Mouse (Mus musculus) forelimb bud, embryonic 11.5 days (tissue): ENCODE data around the gene Gm3558.
"Not testable (repeated sequence)": the region's sequence is repeated elsewhere in the genome, so short reads cannot be mapped to it uniquely, and the experiment has no call there.

Source experiments
- DNase-seq: peaks from one replicate; pipeline ENCODE4 v3.0.0-alpha.2; 2012; ENCODE audit warnings: low read depth, low spot score

Gm3558 gene

DNA sequence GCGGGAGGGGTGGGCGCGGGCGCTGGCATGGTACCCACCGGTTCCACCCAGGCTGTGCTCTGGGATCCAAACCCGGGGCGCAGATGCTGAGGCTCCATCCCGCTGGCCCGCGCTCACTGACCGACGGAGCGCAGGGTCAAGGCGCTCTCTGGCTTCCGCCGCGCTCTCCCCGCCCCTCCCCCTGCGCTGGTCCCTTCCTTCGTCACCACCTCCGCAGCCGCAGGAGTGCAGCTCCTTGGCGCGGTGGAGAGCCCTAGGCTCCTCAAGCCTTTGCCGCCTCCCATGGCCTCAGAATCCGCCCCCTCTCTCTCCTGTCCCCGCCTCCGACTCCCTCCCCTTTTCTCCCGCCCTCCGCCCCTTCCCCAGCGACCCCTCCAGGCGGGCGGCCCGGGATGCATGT, at the start of gene Gm3558:
Gene Gm3558, minus strand, starts transcription at position 185 of the 400 bp plus-strand sequence.
- DNase-seq, result not testable (repeated sequence)

DNA sequence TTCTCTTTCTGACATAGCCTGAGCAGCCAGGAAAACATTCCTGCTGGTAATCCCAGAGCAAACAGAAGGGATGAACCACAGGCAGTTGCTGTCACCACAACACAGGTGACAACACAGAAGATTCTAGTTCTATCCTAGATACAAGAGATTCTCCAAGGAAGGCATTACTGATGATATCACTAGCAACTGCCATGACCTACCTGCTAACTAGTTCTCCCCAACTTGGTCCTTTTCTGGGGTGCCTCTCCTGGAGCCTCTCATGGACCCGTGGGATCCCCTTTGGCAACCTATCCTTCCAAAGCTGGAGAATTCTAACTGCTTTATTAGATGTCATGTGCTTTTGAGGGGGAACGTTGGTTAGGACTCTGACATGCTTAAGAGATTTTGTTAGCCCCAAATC, 27.1 kb upstream of the Gm3558 start, which contains the start of gene Gm10338:
Gene Gm10338, minus strand, starts transcription at position 101 of the 400 bp plus-strand sequence.
- DNase-seq, result not testable (repeated sequence)

DNA sequence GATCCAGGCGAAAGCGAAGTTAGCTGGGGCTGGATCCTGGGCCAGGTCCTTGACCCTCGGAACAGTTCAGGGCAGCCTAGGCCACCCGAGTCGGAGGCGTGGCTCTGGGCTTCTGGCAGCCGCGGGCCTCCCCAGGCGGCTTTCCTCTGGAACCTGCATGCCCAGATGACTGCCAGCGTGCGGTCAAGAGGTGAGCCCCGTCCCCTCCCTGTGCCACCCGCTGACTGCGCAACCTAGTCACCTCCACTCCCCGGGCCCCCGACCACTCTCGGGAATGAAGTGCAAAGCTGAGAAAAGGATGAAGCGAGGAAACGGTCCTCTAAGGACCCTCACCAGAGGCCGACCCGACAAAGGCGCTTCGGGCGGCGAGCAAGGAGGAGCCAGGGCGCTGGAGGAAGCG, 476 bp downstream of the Gm3558 start:
- not testable (repeated sequence) for DNase-seq

DNA sequence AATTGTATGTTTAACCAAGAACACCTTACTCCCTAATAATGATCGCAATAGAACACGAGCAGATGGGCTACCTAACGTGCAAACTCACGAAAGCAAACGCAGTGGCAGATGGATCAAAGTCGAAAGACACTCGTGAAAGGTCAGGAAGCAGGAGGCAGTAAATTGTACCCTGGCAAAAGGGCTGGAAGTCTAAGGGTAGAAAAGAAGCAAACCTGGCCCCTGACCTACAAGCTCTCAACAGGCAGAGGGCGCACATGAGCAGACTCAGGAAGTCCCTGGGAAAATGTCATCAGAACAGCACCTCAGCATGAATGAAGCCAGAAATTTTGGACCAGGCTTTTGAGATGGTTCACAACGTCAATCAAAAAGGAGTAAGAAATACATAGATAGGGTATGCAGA, 1.1 kb downstream of the Gm3558 start:
- DNase-seq, result not testable (repeated sequence)
